Comparison of ENCODE assay signal across 1 mouse cellular context in the genomic region with DNA sequence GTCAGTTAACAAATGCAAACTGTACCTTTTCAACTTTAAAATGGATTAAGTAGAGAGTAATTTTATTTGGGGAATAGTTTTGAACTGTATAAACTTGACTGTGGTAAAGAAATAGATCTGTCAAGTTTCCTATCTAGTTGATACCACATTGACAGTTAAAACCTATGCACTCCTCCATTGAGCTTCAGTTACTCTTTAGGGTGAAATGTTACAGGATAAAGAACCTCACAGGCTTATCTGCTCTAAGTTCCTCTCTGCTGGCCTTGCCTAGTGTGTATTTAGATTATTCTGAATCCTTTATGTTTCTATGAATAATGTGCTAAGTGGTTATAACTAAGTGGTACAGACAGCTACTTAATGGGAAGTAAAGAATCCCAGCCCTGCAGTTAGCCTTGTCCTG.
TF ChIP-seq lines count a peak whose summit lies in the region.

No protein-coding gene starts in this region.

TF ChIP-seq in MEL, 35 proteins besides CTCF, POLR2A, EP300 and RAD21 (continued from another document):
- TF ChIP-seq ETS1 (IDR thresholded peaks at IDR 0.05; ENCODE audit: low read depth, low read length) (0 out of 2 replicates have a peak, but pooled peaks have one; percentile 33), HCFC1 (IDR thresholded peaks at IDR 0.05; ENCODE audit: low read depth, low read length) (no peak), NRF1 (IDR thresholded peaks at IDR 0.05; ENCODE audit: insufficient read depth, low read depth, low read length, poor library complexity, severe bottlenecking) (no peak), TAL1 (IDR thresholded peaks at IDR 0.05; ENCODE audit: low read length) (no peak), MYB (IDR thresholded peaks at IDR 0.05; ENCODE audit: low read depth, low read length) (peak; percentile 85), MYC (IDR thresholded peaks at IDR 0.05; ENCODE audit: low read depth, low read length) (0 out of 2 replicates have a peak, but pooled peaks have one; percentile 41), ZC3H11A (IDR thresholded peaks at IDR 0.05; ENCODE audit: low read depth, low read length) (no peak), ZMIZ1 (IDR thresholded peaks at IDR 0.05; ENCODE audit: low read depth, low read length) (no peak), USF1 (IDR thresholded peaks at IDR 0.05; ENCODE audit: low read depth, low read length) (no peak), GATA1 (IDR thresholded peaks at IDR 0.05; ENCODE audit: low read depth, low read length) (peak; percentile 73), SIN3A (IDR thresholded peaks at IDR 0.05; ENCODE audit: low read length) (peak; percentile 70; the same call in 1 of the 2 replicates), CHD2 (IDR thresholded peaks at IDR 0.05; ENCODE audit: low read length) (no peak), MAFK (IDR thresholded peaks at IDR 0.05; ENCODE audit: borderline replicate concordance, low read depth, low read length) (no peak), RCOR1 (IDR thresholded peaks at IDR 0.05; ENCODE audit: low read depth, low read length) (0 out of 2 replicates have a peak, but pooled peaks have one; percentile 27), POLR2AphosphoS2 (IDR thresholded peaks at IDR 0.05; ENCODE audit: low read length) (no peak), ZNF384 (IDR thresholded peaks at IDR 0.05; ENCODE audit: low read depth, low read length) (no peak)
